Mouse (Mus musculus) ES-E14 (cell line): ENCODE results near the gene Slc35d2. TPM values are rescaled to one million over a fixed set of nuclear protein-coding genes. Genes with fewer than 3 reads are reported as not detected.

Source experiments
- DNase-seq: peaks from one replicate; pipeline ENCODE4 v3.0.0-alpha.2; 2013; ENCODE audit warnings: low read depth, low spot score
- H3K27ac ChIP-seq: 2 replicates; pipeline ENCODE4 v1.5.1; 2012; ENCODE audit warnings: low read depth, mild to moderate bottlenecking, low read length, moderate library complexity, mixed read lengths; ENCODE audit not compliant: poor library complexity, insufficient read depth, severe bottlenecking
- H3K36me3 ChIP-seq: 2 replicates; pipeline ENCODE4 v1.6.1; 2012; ENCODE audit warnings: mild to moderate bottlenecking, low read length, moderate library complexity, mixed read lengths; ENCODE audit not compliant: control insufficient read depth, poor library complexity, insufficient read depth, severe bottlenecking
- H3K4me1 ChIP-seq, 2 experiments: fragments of 150-350 bp in 1 of 2; sonication (generic) in 1 of 2; 2 replicates each; pipeline ENCODE4 v1.6.1; 2012; ENCODE audit warnings: low read length in 2 of 2, mild to moderate bottlenecking in 1 of 2, mixed read lengths in 1 of 2; ENCODE audit not compliant: control insufficient read depth in 2 of 2, insufficient read depth in 2 of 2, poor library complexity in 1 of 2
- H3K4me3 ChIP-seq, 2 experiments: fragments of 150-350 bp in 1 of 2; sonication (generic) in 1 of 2; 2 replicates each; pipeline ENCODE4 v1.5.1; 2012; ENCODE audit warnings: low read length in 2 of 2, low read depth in 1 of 2, mild to moderate bottlenecking in 1 of 2, mixed read lengths in 1 of 2; ENCODE audit not compliant: insufficient read depth in 1 of 2, poor library complexity in 1 of 2, severe bottlenecking in 1 of 2
- H3K9ac ChIP-seq: 2 replicates; pipeline ENCODE4 v1.6.1; 2012; ENCODE audit warnings: low read depth, mild to moderate bottlenecking, low read length, mixed read lengths; ENCODE audit not compliant: poor library complexity, insufficient read depth, severe bottlenecking
- H3K9me3 ChIP-seq: fragments of 150-350 bp; sonication (generic); 2 replicates; pipeline ENCODE4 v1.6.1; 2012; ENCODE audit warnings: low read depth, mild to moderate bottlenecking, low read length; ENCODE audit not compliant: control insufficient read depth, insufficient read depth
- CHD2 ChIP-seq: IDR thresholded peaks from 2 replicates; pipeline ENCODE4 v1.6.1; 2014; ENCODE audit warnings: mild to moderate bottlenecking, low read depth, low read length, inconsistent platforms
- HCFC1 ChIP-seq: IDR thresholded peaks from 2 replicates; pipeline ENCODE4 v1.6.1; 2012; ENCODE audit warnings: low read length, inconsistent platforms, borderline replicate concordance; ENCODE audit not compliant: insufficient read depth
- MAFK ChIP-seq: IDR thresholded peaks from 2 replicates; pipeline ENCODE4 v1.6.1; 2014; ENCODE audit warnings: mild to moderate bottlenecking, low read depth, low read length, inconsistent platforms; ENCODE audit not compliant: insufficient read depth
- ZC3H11A ChIP-seq: IDR thresholded peaks from 2 replicates; pipeline ENCODE4 v1.6.1; 2012; ENCODE audit warnings: low read depth, mild to moderate bottlenecking, inconsistent platforms, low read length, borderline replicate concordance
- ZNF384 ChIP-seq: IDR thresholded peaks from 2 replicates; pipeline ENCODE4 v1.6.1; 2012; ENCODE audit warnings: low read depth, low read length, inconsistent platforms
- in situ Hi-C, 2 experiments: fragments of 600-800 bp; cut with MboI; formaldehyde crosslinking; loops; one replicate each; pipeline ENCODE4 v1.15.1; 2025; ENCODE audit warnings: low sequenced_read_pairs in 2 of 2, inconsistent platforms in 1 of 2; ENCODE audit not compliant: unreplicated experiment in 2 of 2
- total RNA-seq: library from RNA; depleted of rRNA; stranded (reverse); fragments of 300-350 nt; gene quantifications from 2 replicates; pipeline ENCODE4 v1.2.3, GENCODE M21; 2012

The Slc35d2 gene
- total RNA-seq, 1 experiment = 7.1 TPM

GRCm38 (mm10) chr13:64098992-64099391, 30.2 kb downstream of the Slc35d2 start:
- H3K9ac ChIP-seq = no peak overlapping the region
- no peak overlapping the region for H3K27ac ChIP-seq
- TF ChIP-seq CHD2 (no peak), ZC3H11A (no peak), ZNF384 (no peak), MAFK (no peak), HCFC1 (no peak)
- no peaks in the 10 kb centered on the region for H3K36me3 ChIP-seq
- no peak overlapping the region for H3K4me3 ChIP-seq
- in situ Hi-C loops = no loop called here
- H3K4me1 ChIP-seq = no peaks in the 10 kb centered on the region
- peak; percentile 66 for DNase-seq
- no peaks in the 10 kb centered on the region for H3K9me3 ChIP-seq

GRCm38 (mm10) chr13:64093341-64093740, 35.8 kb downstream of the Slc35d2 start:
- in situ Hi-C loops = no loop called here
- TF ChIP-seq HCFC1 = no peak
- TF ChIP-seq ZC3H11A = peak; percentile 71; the same call in 1 of the 2 replicates
- Histone ChIP-seq H3K27ac (no peak overlapping the region), H3K9ac (no peak overlapping the region), H3K4me1 (no peaks in the 10 kb centered on the region), H3K4me3 (no peak overlapping the region), H3K36me3 (no peaks in the 10 kb centered on the region), H3K9me3 (no peaks in the 10 kb centered on the region)
- peak; percentile 75 for DNase-seq

- Histone ChIP-seq H3K9me3 (no peaks in the 10 kb centered on the region), H3K4me1 (no peaks in the 10 kb centered on the region), H3K9ac (no peak overlapping the region), H3K27ac (no peak overlapping the region), H3K4me3 (no peak overlapping the region), H3K36me3 (no peaks in the 10 kb centered on the region)
- in situ Hi-C loops = no loop called here
- TF ChIP-seq ZNF384 (no peak), CHD2 (no peak), MAFK (no peak), ZC3H11A (no peak), HCFC1 (no peak)
- no peak for DNase-seq
Observed at GRCm38 (mm10) chr13:64092752-64093151, 36.4 kb downstream of the Slc35d2 start.

GRCm38 (mm10) chr13:64092141-64092540, 37.0 kb downstream of the Slc35d2 start:
- Histone ChIP-seq H3K4me3 (no peak overlapping the region), H3K36me3 (no peaks in the 10 kb centered on the region), H3K4me1 (no peaks in the 10 kb centered on the region), H3K9ac (no peak overlapping the region), H3K9me3 (no peaks in the 10 kb centered on the region), H3K27ac (no peak overlapping the region)
- in situ Hi-C loops = no loop called here
- no peak for DNase-seq
- TF ChIP-seq ZC3H11A (no peak), HCFC1 (no peak), CHD2 (no peak), ZNF384 (no peak), MAFK (no peak)

- in situ Hi-C loops = no loop called here
- H3K27ac ChIP-seq = no peak overlapping the region
- H3K36me3 ChIP-seq = no peaks in the 10 kb centered on the region
- no peak for DNase-seq
- no peaks in the 10 kb centered on the region for H3K9me3 ChIP-seq
- H3K9ac ChIP-seq = no peak overlapping the region
- no peak overlapping the region for H3K4me3 ChIP-seq
- no peaks in the 10 kb centered on the region for H3K4me1 ChIP-seq
- TF ChIP-seq CHD2 = no peak
- no peak for TF ChIP-seq HCFC1
- no peak for TF ChIP-seq MAFK
- no peak for TF ChIP-seq ZC3H11A
- no peak for TF ChIP-seq ZNF384
Observed at GRCm38 (mm10) chr13:64091006-64091405, 38.2 kb downstream of the Slc35d2 start.
